ENCODE assay signal across 20 mouse cellular contexts in genomic region chr5:72205271-72205670, GRCm38 (mm10). TPM values are rescaled to one million over a fixed set of nuclear protein-coding genes. Genes with fewer than 3 reads are reported as not detected.
DNase-seq lines count a peak whose midpoint lies in the region; ATAC-seq and TF ChIP-seq lines count a peak whose summit lies in the region.
"Had no signal": no experiment of that assay in that cellular context is flagged by ENCODE, and none has a peak within 500 bp of the region (broad histone marks: within the 10 kb centered on the region; RNA-seq: fewer than 3 reads in every experiment).

No protein-coding gene starts in this region.

- no peak for TF ChIP-seq CTCF in heart, adult 2 months (IDR thresholded peaks at IDR 0.05)
- no peak for TF ChIP-seq CTCF in stomach, postnatal 0 days (IDR thresholded peaks at IDR 0.05; ENCODE audit: low read depth)

- DNase-seq in CD4-positive, CD25-positive, alpha-beta regulatory T cell, adult 2 months (ENCODE audit: low read depth, low spot score), result peak; percentile 50
- no peak for DNase-seq in heart, adult 2 months
- DNase-seq in heart, postnatal 4 days, result no peak
- DNase-seq in lung, postnatal 25 days (ENCODE audit: low spot score), result no peak
- no peak for DNase-seq in stomach, postnatal 0 days (ENCODE audit: low spot score)
- DNase-seq: adrenal gland, adult 2 months; adrenal gland, postnatal 25 days; cerebellum, adult 18-20 months; cerebellum, adult 9-11 months; cerebellum, postnatal 36 days; forebrain, postnatal 0 days; gastrocnemius, postnatal 36 days; heart, adult 18-20 months had no signal

- TF ChIP-seq POLR2A in heart, adult 2 months (IDR thresholded peaks at IDR 0.05; ENCODE audit: insufficient read depth, low read depth, low read length), result no peak

- TF ChIP-seq EP300 in heart, adult 2 months (IDR thresholded peaks at IDR 0.05; ENCODE audit: insufficient read depth, low read depth, low read length), result no peak
- TF ChIP-seq EP300 in stomach, postnatal 0 days (optimal IDR thresholded peaks at IDR 0.05), result no peak

- 0 out of 2 replicates have a peak overlapping the region, but pooled peaks have one; percentile 87 for H3K4me3 ChIP-seq in heart, adult 2 months
- H3K4me3 ChIP-seq in lung, embryonic 16.5 days (ENCODE audit: low read length), result no peak overlapping the region
- no peak overlapping the region for H3K4me3 ChIP-seq in stomach, embryonic 16.5 days (replicated peaks; ENCODE audit: low read length)
- H3K4me3 ChIP-seq in stomach, postnatal 0 days (ENCODE audit: low read depth, low read length), result no peak overlapping the region
- H3K4me3 ChIP-seq: embryonic facial prominence, embryonic 12.5 days; forebrain, embryonic 13.5 days; heart, embryonic 12.5 days; hindbrain, embryonic 15.5 days had no signal

- H3K27me3 ChIP-seq in heart, adult 2 months (ENCODE audit: control insufficient read depth, insufficient read depth, low read length), result no peaks in the 10 kb centered on the region
- no peaks in the 10 kb centered on the region for H3K27me3 ChIP-seq in lung, embryonic 16.5 days (ENCODE audit: control insufficient read depth, insufficient read depth, low read depth, low read length)
- no peaks in the 10 kb centered on the region for H3K27me3 ChIP-seq in stomach, embryonic 16.5 days (ENCODE audit: control insufficient read depth, insufficient read depth, low read length)
- no peaks in the 10 kb centered on the region for H3K27me3 ChIP-seq in stomach, postnatal 0 days (ENCODE audit: control insufficient read depth, insufficient read depth, low read length)
- H3K27me3 ChIP-seq: embryonic facial prominence, embryonic 12.5 days; forebrain, embryonic 13.5 days; heart, embryonic 12.5 days; hindbrain, embryonic 15.5 days had no signal

- no peak overlapping the region for H3K27ac ChIP-seq in heart, adult 2 months
- H3K27ac ChIP-seq in lung, embryonic 16.5 days (ENCODE audit: low read length), result no peak overlapping the region
- no peak overlapping the region for H3K27ac ChIP-seq in stomach, embryonic 16.5 days (ENCODE audit: low read length)
- no peak overlapping the region for H3K27ac ChIP-seq in stomach, postnatal 0 days (replicated peaks)
- H3K27ac ChIP-seq: embryonic facial prominence, embryonic 12.5 days; forebrain, embryonic 13.5 days; hindbrain, embryonic 15.5 days had no signal

- WGBS in heart, adult 2 months, result 82% methylated on average over 5 of the region's 5 CpGs
- WGBS in lung, embryonic 16.5 days, result 79% methylated on average over 5 of the region's 5 CpGs
- 83% methylated on average over 5 of the region's 5 CpGs for WGBS in stomach, embryonic 16.5 days
- WGBS in stomach, postnatal 0 days, result 76% methylated on average over 5 of the region's 5 CpGs

- H3K9me3 ChIP-seq in lung, embryonic 16.5 days (ENCODE audit: control insufficient read depth, low read length), result no peaks in the 10 kb centered on the region
- H3K9me3 ChIP-seq in stomach, embryonic 16.5 days (replicated peaks; ENCODE audit: control insufficient read depth, low read length), result no peaks in the 10 kb centered on the region
- H3K9me3 ChIP-seq in stomach, postnatal 0 days (ENCODE audit: control insufficient read depth, low read length), result no peaks in the 10 kb centered on the region
- H3K9me3 ChIP-seq: embryonic facial prominence, embryonic 12.5 days; forebrain, embryonic 13.5 days; heart, embryonic 12.5 days; hindbrain, embryonic 15.5 days had no signal

- ATAC-seq in CD4-positive, CD25-positive, alpha-beta regulatory T cell, adult 4 months, result no peak
- no peak for ATAC-seq in lung, embryonic 16.5 days (ENCODE audit: low read depth)
- no peak for ATAC-seq in stomach, embryonic 16.5 days (ENCODE audit: insufficient read depth, low FRiP score)
- ATAC-seq in stomach, postnatal 0 days (ENCODE audit: low FRiP score, low TSS enrichment), result no peak
- ATAC-seq: forebrain, embryonic 13.5 days; forebrain, postnatal 0 days had no signal

- intact Hi-C loops in heart, adult 2 months (cut with DNase I), result no loop called here

- H3K9ac ChIP-seq in heart, adult 2 months (ENCODE audit: low read depth, low read length), result no peak overlapping the region
- H3K9ac ChIP-seq in lung, embryonic 16.5 days (ENCODE audit: low read length), result no peak overlapping the region
- no peak overlapping the region for H3K9ac ChIP-seq in stomach, embryonic 16.5 days (ENCODE audit: low read length)
- H3K9ac ChIP-seq in stomach, postnatal 0 days (ENCODE audit: low read length), result no peak overlapping the region
- H3K9ac ChIP-seq: embryonic facial prominence, embryonic 12.5 days; forebrain, embryonic 13.5 days; forebrain, postnatal 0 days; heart, embryonic 12.5 days; hindbrain, embryonic 15.5 days had no signal

- H3K36me3 ChIP-seq in heart, adult 2 months (ENCODE audit: control insufficient read depth, insufficient read depth, low read length), result peaks cover 11% of the 10 kb centered on the region
- H3K36me3 ChIP-seq in lung, embryonic 16.5 days (ENCODE audit: control insufficient read depth, insufficient read depth, low read length), result no peaks in the 10 kb centered on the region
- H3K36me3 ChIP-seq in stomach, embryonic 16.5 days (ENCODE audit: control insufficient read depth, insufficient read depth, low read length), result no peaks in the 10 kb centered on the region
- H3K36me3 ChIP-seq in stomach, postnatal 0 days (ENCODE audit: control insufficient read depth, insufficient read depth, low read length), result no peaks in the 10 kb centered on the region
- H3K36me3 ChIP-seq: embryonic facial prominence, embryonic 12.5 days; heart, embryonic 12.5 days; hindbrain, embryonic 15.5 days had no signal

- peaks cover 11% of the 10 kb centered on the region for H3K4me1 ChIP-seq in heart, adult 2 months (ENCODE audit: control insufficient read depth, insufficient read depth, low read length)
- H3K4me1 ChIP-seq in lung, embryonic 16.5 days (replicated peaks; ENCODE audit: control insufficient read depth, insufficient read depth, low read length), result peaks cover 10% of the 10 kb centered on the region
- H3K4me1 ChIP-seq in stomach, embryonic 16.5 days (ENCODE audit: control insufficient read depth, insufficient read depth, low read length), result peaks cover 7% of the 10 kb centered on the region
- H3K4me1 ChIP-seq in stomach, postnatal 0 days (replicated peaks; ENCODE audit: control insufficient read depth, insufficient read depth), result 0 out of 2 replicates have a peak, but pooled peaks cover 3% of the 10 kb centered on the region

- no peaks in the 10 kb centered on the region; the same call in 1 of the 2 replicates for H3K79me2 ChIP-seq in heart, adult 2 months (replicated peaks; ENCODE audit: control insufficient read depth, insufficient read depth, low read length)

- H3K4me2 ChIP-seq in lung, embryonic 16.5 days (ENCODE audit: low read depth, low read length), result peak overlapping the region; percentile 25; the same call in 1 of the 2 replicates
- H3K4me2 ChIP-seq in stomach, embryonic 16.5 days (ENCODE audit: low read depth, low read length), result 0 out of 2 replicates have a peak overlapping the region, but pooled peaks have one; percentile 13
- H3K4me2 ChIP-seq in stomach, postnatal 0 days (replicated peaks; ENCODE audit: low read depth), result no peak overlapping the region
- H3K4me2 ChIP-seq: embryonic facial prominence, embryonic 12.5 days; forebrain, embryonic 13.5 days; heart, embryonic 12.5 days had no signal

RNA-seq across cellular contexts. Expression of gene Commd8, which starts 37.3 kb away (rescaled TPM):
- 100 to 1,000 TPM; 160 to 172 TPM for polyA plus RNA-seq in CD4-positive, CD25-positive, alpha-beta regulatory T cell, adult 4 months (2017; shearing (Covaris generic))
- 10 to 100 TPM; 40.4 to 43.7 TPM for total RNA-seq in heart, adult 2 months (2021)
- polyA plus RNA-seq in heart, adult 2 months (2012; rRNA removed), result 5.6 and 16.3 TPM in 2 replicates
- 10 to 100 TPM; 43.2 to 46.3 TPM for total RNA-seq in heart, postnatal 4 days (2021)
- polyA plus RNA-seq in lung, embryonic 16.5 days (2015; fragmentation: Nextera tagmentation; extraction: Ambion mirVana), result 127 and 132 TPM in 2 replicates
- 133 and 136 TPM in 2 replicates for polyA plus RNA-seq in stomach, embryonic 16.5 days (2015; fragmentation: Nextera tagmentation; extraction: Ambion mirVana)
- polyA plus RNA-seq in stomach, postnatal 0 days (2015; fragmentation: Nextera tagmentation; extraction: Ambion mirVana), result 117 and 118 TPM in 2 replicates
